Comparison of ENCODE assay signal across 24 mouse cellular contexts in genomic region chr3:130819837-130820098, GRCm38 (mm10).
A peak's percentile ranks its signal among the peaks of the same experiment; 100 is the strongest.
DNase-seq lines count a peak whose midpoint lies in the region; TF ChIP-seq lines count a peak whose summit lies in the region.
"Had no signal": no experiment of that assay in that cellular context is flagged by ENCODE, and none has a peak within 500 bp of the region (broad histone marks: within the 10 kb centered on the region; RNA-seq: fewer than 3 reads in every experiment).

No protein-coding gene starts in this region.

- no peak overlapping the region for H3K4me3 ChIP-seq in layer of hippocampus, adult 2 months
- H3K4me3 ChIP-seq in limb, embryonic 10.5 days: no peak overlapping the region
- H3K4me3 ChIP-seq: embryonic facial prominence, embryonic 15.5 days; heart, embryonic 15.5 days; intestine, embryonic 15.5 days; left cerebral cortex, adult 2 months; liver, embryonic 15.5 days had no signal

- no peak overlapping the region for H3K27ac ChIP-seq in layer of hippocampus, adult 2 months
- H3K27ac ChIP-seq in limb, embryonic 10.5 days: peak overlapping the region; percentile 76
- H3K27ac ChIP-seq: forebrain, embryonic 15.5 days; heart, embryonic 15.5 days; hindbrain, embryonic 14.5 days; intestine, embryonic 15.5 days; left cerebral cortex, adult 2 months; liver, embryonic 15.5 days had no signal

- peak; percentile 29 for TF ChIP-seq CTCF in layer of hippocampus, adult 2 months (conservative IDR thresholded peaks at IDR 0.05)
- no peak for TF ChIP-seq CTCF in brain, embryonic 14.5 days (IDR thresholded peaks at IDR 0.05; ENCODE audit: borderline replicate concordance, extremely low read depth, insufficient read depth, insufficient read length)

- peaks cover 38% of the 10 kb centered on the region for H3K4me1 ChIP-seq in limb, embryonic 10.5 days
- H3K4me1 ChIP-seq: intestine, embryonic 15.5 days had no signal

- TF ChIP-seq POLR2A in brain, embryonic 14.5 days (IDR thresholded peaks at IDR 0.05; ENCODE audit: borderline replicate concordance, extremely low read depth, insufficient read depth, insufficient read length, poor library complexity, severe bottlenecking): no peak

- no peaks in the 10 kb centered on the region for H3K27me3 ChIP-seq in limb, embryonic 10.5 days (ENCODE audit: low read depth, poor library complexity, severe bottlenecking)
- H3K27me3 ChIP-seq: embryonic facial prominence, embryonic 15.5 days; forebrain, embryonic 15.5 days; heart, embryonic 15.5 days; intestine, embryonic 15.5 days; liver, embryonic 15.5 days had no signal

- DNase-seq in layer of hippocampus, adult 2 months (ENCODE audit: low spot score in 2 of 2): no peak
- no peak for DNase-seq in layer of hippocampus, adult 9-11 months
- DNase-seq in retina, postnatal 1 day: peak; percentile 52
- no peak for DNase-seq in retina, embryonic 14.5 days (ENCODE audit: low spot score)
- DNase-seq in brain, embryonic 14.5 days (ENCODE audit: low read depth): peak; percentile 34
- DNase-seq in limb, embryonic 10.5 days (ENCODE audit: low spot score): no peak
- DNase-seq in embryo, embryonic 11 days: no peak
- DNase-seq in layer of hippocampus, postnatal 36 days: no peak
- DNase-seq: adrenal gland, postnatal 25 days; cerebellum, adult 9-10 months; heart, postnatal 36 days; kidney, adult 8-10 months; kidney, postnatal 25 days; left cerebral cortex, postnatal 4 days; liver; lung, postnatal 4 days; right cerebral cortex, postnatal 25 days had no signal

- H3K9me3 ChIP-seq in limb, embryonic 10.5 days (replicated peaks): no peaks in the 10 kb centered on the region
- H3K9me3 ChIP-seq: embryonic facial prominence, embryonic 15.5 days; forebrain, embryonic 15.5 days; heart, embryonic 15.5 days; intestine, embryonic 15.5 days; liver, embryonic 15.5 days had no signal

- WGBS in limb, embryonic 10.5 days: 79% methylated on average over 9 of the region's 9 CpGs

- H3K36me3 ChIP-seq in limb, embryonic 10.5 days: no peaks in the 10 kb centered on the region
- H3K36me3 ChIP-seq: embryonic facial prominence, embryonic 15.5 days; forebrain, embryonic 15.5 days; heart, embryonic 15.5 days; intestine, embryonic 15.5 days; liver, embryonic 15.5 days had no signal

Comparison
In these comparisons a context has a peak if more than half of its experiments do, and no peak if none do; other contexts are left out.
1. DNase-seq: peak in retina, postnatal 1 day (single experiment) and brain, embryonic 14.5 days (single experiment); none in layer of hippocampus, adult 2 months (0 of 2), layer of hippocampus, adult 9-11 months (single experiment), retina, embryonic 14.5 days (single experiment), limb, embryonic 10.5 days (single experiment), embryo, embryonic 11 days (single experiment) and layer of hippocampus, postnatal 36 days (0 of 2).